Mouse (Mus musculus) embryo, embryonic 11.5 days (tissue): ENCODE results near the gene Adamts4.

Experiments
- DNase-seq: peaks from one replicate; pipeline ENCODE4 v3.0.0-alpha.2; 2012; ENCODE audit warnings: low read depth, low spot score

The Adamts4 gene

GRCm38 (mm10) chr1:171309321-171309720 lies 59.1 kb downstream of the Adamts4 start:
- DNase-seq, result no peak
